Mouse (Mus musculus): ENCODE data around the gene Xpnpep1. TPM values are rescaled to one million over a fixed set of nuclear protein-coding genes. Genes with fewer than 3 reads are reported as not detected.

The Xpnpep1 gene
- polyA plus RNA-seq, 1 experiment from 2014 or later, result 118 TPM

GRCm38 (mm10) chr19:53080026-53080425 is 40.0 kb upstream of the Xpnpep1 start:
- H3K9ac ChIP-seq (ENCODE audit: low read depth, low read length), result no peak overlapping the region
- H3K27ac ChIP-seq (ENCODE audit: low read depth, low read length), result no peak overlapping the region
- H3K4me3 ChIP-seq (ENCODE audit: low read length), result no peak overlapping the region
- no peaks in the 10 kb centered on the region for H3K36me3 ChIP-seq (ENCODE audit: control insufficient read depth, insufficient read depth, low read length)
- H3K4me1 ChIP-seq (ENCODE audit: control insufficient read depth, insufficient read depth, low read depth, low read length), result no peaks in the 10 kb centered on the region; the same call in 1 of the 2 replicates
- no peaks in the 10 kb centered on the region for H3K9me3 ChIP-seq (ENCODE audit: control insufficient read depth, low read length)
- H3K4me2 ChIP-seq (ENCODE audit: low read length), result no peak overlapping the region
- no peak for ATAC-seq
- WGBS, result 93% methylated on average over 11 of the region's 11 CpGs
- H3K27me3 ChIP-seq (replicated peaks; ENCODE audit: control insufficient read depth, insufficient read depth, low read length), result no peaks in the 10 kb centered on the region

DNA sequence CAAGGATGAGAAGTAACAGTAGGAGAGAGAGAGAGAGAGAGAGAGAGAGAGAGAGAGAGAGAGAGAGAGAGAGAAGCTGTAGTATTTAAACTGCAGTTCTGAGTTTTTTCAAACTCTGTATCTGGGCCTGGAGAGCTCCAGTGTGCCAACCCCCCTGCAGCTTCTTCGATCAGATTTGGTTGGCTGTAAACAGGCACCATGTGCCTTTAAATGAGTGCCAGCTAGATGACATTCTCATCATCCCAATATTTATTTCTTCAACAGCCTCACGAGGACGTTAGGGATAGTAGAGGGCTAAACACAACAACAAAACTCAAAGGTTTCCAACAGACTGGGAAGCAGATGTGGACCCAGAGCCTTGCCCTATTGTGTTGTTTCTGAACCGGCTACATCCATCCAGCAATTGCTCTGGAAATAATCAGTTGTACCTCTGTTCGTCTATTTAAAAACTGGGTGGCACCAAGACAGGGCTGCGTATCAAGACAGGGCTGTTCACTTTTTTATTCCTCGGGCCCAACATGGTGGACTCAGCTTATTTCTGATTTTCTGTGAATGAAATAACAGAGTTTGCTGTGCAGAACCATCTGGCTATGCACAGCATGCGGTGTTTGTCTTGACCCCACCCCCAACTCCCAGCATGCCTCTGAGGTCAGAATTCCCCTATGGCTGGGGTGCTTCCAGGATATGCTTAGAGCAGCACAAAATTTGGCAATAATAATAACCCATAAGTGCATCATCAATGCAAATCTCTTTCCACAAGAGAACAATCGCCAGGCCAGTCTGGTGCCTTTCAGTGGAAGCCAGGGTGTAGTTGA is 38.5 kb upstream of the Xpnpep1 start:
- Histone ChIP-seq H3K9me3 (ENCODE audit: control insufficient read depth, low read length) (no peaks in the 10 kb centered on the region), H3K27me3 (replicated peaks; ENCODE audit: control insufficient read depth, insufficient read depth, low read length) (no peaks in the 10 kb centered on the region), H3K27ac (ENCODE audit: low read depth, low read length) (no peak overlapping the region), H3K4me2 (ENCODE audit: low read length) (no peak overlapping the region), H3K9ac (ENCODE audit: low read depth, low read length) (no peak overlapping the region), H3K4me1 (ENCODE audit: control insufficient read depth, insufficient read depth, low read depth, low read length) (no peaks in the 10 kb centered on the region; the same call in 1 of the 2 replicates), H3K36me3 (ENCODE audit: control insufficient read depth, insufficient read depth, low read length) (no peaks in the 10 kb centered on the region), H3K4me3 (ENCODE audit: low read length) (no peak overlapping the region)
- ATAC-seq, result no peak
- WGBS, result 74% methylated on average over 9 of the region's 9 CpGs

GRCm38 (mm10) chr19:53077278-53077677 is 37.3 kb upstream of the Xpnpep1 start:
- Histone ChIP-seq H3K27ac (ENCODE audit: low read depth, low read length) (no peak overlapping the region), H3K4me2 (ENCODE audit: low read length) (no peak overlapping the region), H3K9ac (ENCODE audit: low read depth, low read length) (no peak overlapping the region), H3K4me1 (ENCODE audit: control insufficient read depth, insufficient read depth, low read depth, low read length) (no peaks in the 10 kb centered on the region; the same call in 1 of the 2 replicates), H3K27me3 (replicated peaks; ENCODE audit: control insufficient read depth, insufficient read depth, low read length) (no peaks in the 10 kb centered on the region), H3K9me3 (ENCODE audit: control insufficient read depth, low read length) (no peaks in the 10 kb centered on the region), H3K36me3 (ENCODE audit: control insufficient read depth, insufficient read depth, low read length) (no peaks in the 10 kb centered on the region), H3K4me3 (ENCODE audit: low read length) (no peak overlapping the region)
- ATAC-seq, result no peak
- WGBS, result 90% methylated on average over 5 of the region's 5 CpGs

GRCm38 (mm10) chr19:53076238-53076981 is 36.4 kb upstream of the Xpnpep1 start:
- Histone ChIP-seq H3K27ac (ENCODE audit: low read depth, low read length) (no peak overlapping the region), H3K9me3 (ENCODE audit: control insufficient read depth, low read length) (no peaks in the 10 kb centered on the region), H3K27me3 (replicated peaks; ENCODE audit: control insufficient read depth, insufficient read depth, low read length) (no peaks in the 10 kb centered on the region), H3K9ac (ENCODE audit: low read depth, low read length) (no peak overlapping the region), H3K4me2 (ENCODE audit: low read length) (no peak overlapping the region), H3K4me3 (ENCODE audit: low read length) (no peak overlapping the region), H3K4me1 (ENCODE audit: control insufficient read depth, insufficient read depth, low read depth, low read length) (no peaks in the 10 kb centered on the region; the same call in 1 of the 2 replicates), H3K36me3 (ENCODE audit: control insufficient read depth, insufficient read depth, low read length) (no peaks in the 10 kb centered on the region)
- ATAC-seq, result no peak
- WGBS, result 73% methylated on average over 18 of the region's 18 CpGs

- no peaks in the 10 kb centered on the region for H3K36me3 ChIP-seq (ENCODE audit: control insufficient read depth, insufficient read depth, low read length)
- no peak overlapping the region for H3K27ac ChIP-seq (ENCODE audit: low read depth, low read length)
- no peaks in the 10 kb centered on the region for H3K27me3 ChIP-seq (replicated peaks; ENCODE audit: control insufficient read depth, insufficient read depth, low read length)
- H3K9ac ChIP-seq (ENCODE audit: low read depth, low read length), result no peak overlapping the region
- H3K4me2 ChIP-seq (ENCODE audit: low read length), result no peak overlapping the region
- ATAC-seq, result no peak
- H3K4me1 ChIP-seq (ENCODE audit: control insufficient read depth, insufficient read depth, low read depth, low read length), result no peaks in the 10 kb centered on the region; the same call in 1 of the 2 replicates
- 88% methylated on average over 11 of the region's 11 CpGs for WGBS
- no peak overlapping the region for H3K4me3 ChIP-seq (ENCODE audit: low read length)
- H3K9me3 ChIP-seq (ENCODE audit: control insufficient read depth, low read length), result no peaks in the 10 kb centered on the region
Observed at GRCm38 (mm10) chr19:53075896-53076237, 35.9 kb upstream of the Xpnpep1 start.

DNA sequence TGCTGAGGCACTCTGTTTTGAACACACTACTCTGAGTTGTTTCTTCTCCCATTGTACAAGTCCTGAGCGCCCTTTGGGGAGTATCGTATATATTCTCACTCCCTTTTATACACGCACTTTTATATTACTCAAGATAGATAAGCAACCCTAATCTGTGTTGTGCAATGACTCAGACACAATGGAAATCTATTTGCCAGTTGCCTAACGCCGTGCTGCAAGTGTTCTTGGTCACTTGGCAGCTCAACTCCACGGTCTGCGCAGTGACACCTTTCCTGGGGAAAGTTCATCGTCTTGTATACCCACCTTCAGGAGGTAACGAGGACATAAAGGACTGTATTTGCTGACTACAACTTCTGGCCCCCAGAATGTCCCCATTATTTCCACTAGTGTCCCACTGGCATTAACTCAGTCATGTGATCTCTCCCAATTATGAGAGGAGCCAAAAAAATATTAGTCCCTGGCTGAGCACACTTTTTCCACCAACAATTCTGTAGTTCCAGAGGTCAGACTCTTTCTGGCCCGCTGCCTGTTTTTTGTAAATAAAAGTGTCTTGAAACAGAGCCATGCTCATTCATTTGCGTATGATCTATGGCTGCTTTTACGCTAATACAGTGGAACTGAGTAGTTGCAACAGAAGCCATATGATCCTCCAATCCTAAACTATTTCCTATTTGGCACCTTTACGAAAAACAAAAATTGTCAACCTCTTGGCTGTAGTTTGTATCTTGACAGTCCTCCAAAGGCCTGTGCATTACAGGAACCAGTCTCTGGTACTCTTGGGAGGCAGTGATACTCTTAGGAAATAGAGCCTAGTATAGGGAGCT is 35.1 kb upstream of the Xpnpep1 start:
- H3K4me3 ChIP-seq (ENCODE audit: low read length), result no peak overlapping the region
- H3K4me1 ChIP-seq (ENCODE audit: control insufficient read depth, insufficient read depth, low read depth, low read length), result no peaks in the 10 kb centered on the region
- H3K27ac ChIP-seq (ENCODE audit: low read depth, low read length), result no peak overlapping the region
- H3K9me3 ChIP-seq (ENCODE audit: control insufficient read depth, low read length), result no peaks in the 10 kb centered on the region
- H3K4me2 ChIP-seq (ENCODE audit: low read length), result no peak overlapping the region
- WGBS, result 85% methylated on average over 13 of the region's 13 CpGs
- H3K9ac ChIP-seq (ENCODE audit: low read depth, low read length), result no peak overlapping the region
- ATAC-seq, result no peak
- H3K36me3 ChIP-seq (ENCODE audit: control insufficient read depth, insufficient read depth, low read length), result no peaks in the 10 kb centered on the region
- no peaks in the 10 kb centered on the region for H3K27me3 ChIP-seq (replicated peaks; ENCODE audit: control insufficient read depth, insufficient read depth, low read length)

DNA sequence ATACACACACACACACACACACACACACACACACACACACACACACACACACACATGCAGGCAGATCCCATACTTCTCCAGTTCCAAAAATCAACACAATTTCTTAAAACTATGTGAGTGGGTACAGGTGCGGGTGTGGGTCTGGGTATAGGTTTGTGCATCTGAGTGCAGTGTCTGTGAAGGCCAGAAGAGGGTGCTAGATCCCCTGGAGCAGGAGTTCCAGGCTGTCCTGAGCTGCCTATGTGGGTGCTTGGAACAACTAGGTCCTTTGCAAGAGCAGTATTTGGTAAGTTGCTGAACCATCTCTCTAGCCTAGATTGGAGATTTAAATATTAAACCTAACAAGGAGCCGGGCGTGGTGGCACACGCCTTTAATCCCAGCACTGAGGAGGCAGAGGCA is 33.5 kb upstream of the Xpnpep1 start:
- no peaks in the 10 kb centered on the region for H3K4me1 ChIP-seq (ENCODE audit: control insufficient read depth, insufficient read depth, low read depth, low read length)
- 97% methylated on average over 4 of the region's 4 CpGs for WGBS
- no peak overlapping the region for H3K9ac ChIP-seq (ENCODE audit: low read depth, low read length)

DNA sequence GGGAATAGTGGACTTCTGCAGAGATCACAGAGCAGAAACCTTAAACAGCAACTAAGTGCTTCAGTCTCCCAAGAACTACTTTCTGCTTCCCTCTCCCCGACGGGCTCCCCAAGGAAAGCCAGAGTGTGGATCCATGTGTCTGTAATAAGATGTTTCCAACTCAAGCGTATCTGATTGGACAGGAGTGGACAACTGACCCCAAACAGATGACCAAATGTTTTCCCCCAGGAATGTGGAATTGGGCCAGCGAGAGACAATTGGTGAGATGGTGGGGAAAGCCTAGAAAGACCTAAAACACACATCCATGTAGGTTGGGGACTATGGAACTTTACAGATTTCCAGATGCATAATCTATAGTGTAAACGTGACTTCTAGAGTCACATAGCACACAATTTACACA is 32.4 kb upstream of the Xpnpep1 start:
- H3K4me2 ChIP-seq (ENCODE audit: low read length), result no peak overlapping the region
- WGBS, result 86% methylated on average over 5 of the region's 5 CpGs
- no peaks in the 10 kb centered on the region for H3K27me3 ChIP-seq (replicated peaks; ENCODE audit: control insufficient read depth, insufficient read depth, low read length)
- no peaks in the 10 kb centered on the region for H3K9me3 ChIP-seq (ENCODE audit: control insufficient read depth, low read length)
- no peaks in the 10 kb centered on the region for H3K4me1 ChIP-seq (ENCODE audit: control insufficient read depth, insufficient read depth, low read depth, low read length)
- H3K4me3 ChIP-seq (ENCODE audit: low read length), result no peak overlapping the region
- H3K9ac ChIP-seq (ENCODE audit: low read depth, low read length), result no peak overlapping the region
- no peak overlapping the region for H3K27ac ChIP-seq (ENCODE audit: low read depth, low read length)
- no peaks in the 10 kb centered on the region for H3K36me3 ChIP-seq (ENCODE audit: control insufficient read depth, insufficient read depth, low read length)
- ATAC-seq, result no peak

More for the DNA sequence above, 33.5 kb upstream of the Xpnpep1 start:
- Histone ChIP-seq H3K27me3 (replicated peaks; ENCODE audit: control insufficient read depth, insufficient read depth, low read length) (no peaks in the 10 kb centered on the region), H3K9me3 (ENCODE audit: control insufficient read depth, low read length) (no peaks in the 10 kb centered on the region), H3K36me3 (ENCODE audit: control insufficient read depth, insufficient read depth, low read length) (no peaks in the 10 kb centered on the region), H3K27ac (ENCODE audit: low read depth, low read length) (no peak overlapping the region), H3K4me2 (ENCODE audit: low read length) (no peak overlapping the region), H3K4me3 (ENCODE audit: low read length) (no peak overlapping the region)
- no peak for ATAC-seq

DNA sequence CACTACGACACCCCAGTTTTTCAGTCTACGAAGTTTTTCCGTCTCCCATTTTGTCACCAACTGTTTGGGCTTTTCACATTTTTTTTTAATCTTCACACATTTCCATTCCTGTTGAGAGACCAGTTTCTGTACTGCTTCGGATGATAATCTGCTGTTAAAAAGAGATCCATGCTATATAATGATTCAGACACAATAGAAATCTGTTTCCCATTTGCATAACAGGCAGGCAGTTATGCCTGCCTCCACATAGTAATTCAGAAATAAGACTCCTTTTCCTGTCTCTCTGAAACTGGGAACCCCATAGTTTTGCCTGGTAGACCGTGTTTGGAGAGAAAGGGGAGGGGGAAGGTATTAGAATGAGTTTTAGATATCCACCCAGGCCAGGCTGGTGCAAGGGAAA is 31.6 kb upstream of the Xpnpep1 start:
- Histone ChIP-seq H3K27me3 (replicated peaks; ENCODE audit: control insufficient read depth, insufficient read depth, low read length) (no peaks in the 10 kb centered on the region), H3K27ac (ENCODE audit: low read depth, low read length) (no peak overlapping the region), H3K9ac (ENCODE audit: low read depth, low read length) (no peak overlapping the region), H3K4me1 (ENCODE audit: control insufficient read depth, insufficient read depth, low read depth, low read length) (no peaks in the 10 kb centered on the region), H3K4me2 (ENCODE audit: low read length) (no peak overlapping the region), H3K4me3 (ENCODE audit: low read length) (no peak overlapping the region), H3K9me3 (ENCODE audit: control insufficient read depth, low read length) (no peaks in the 10 kb centered on the region), H3K36me3 (ENCODE audit: control insufficient read depth, insufficient read depth, low read length) (no peaks in the 10 kb centered on the region)
- ATAC-seq, result no peak
- 65% methylated on average over 5 of the region's 5 CpGs for WGBS
